Mouse (Mus musculus) gastrocnemius, postnatal 4 days (tissue): ENCODE measurements at regions not wholly inside any gene's neighbourhood (a gene's known extent, or its start where the extent isn't known, plus 50 kb on each side); places are given as distances from the start of the nearest gene placed in this dataset.
A peak's percentile ranks its signal among the peaks of the same experiment; 100 is the strongest.

Source experiments
- DNase-seq, 2 experiments: peaks; one replicate each; pipeline ENCODE4 v3.0.0; 2021 to 2022; ENCODE audit warnings: low spot score in 2 of 2, mixed read lengths in 2 of 2

DNA sequence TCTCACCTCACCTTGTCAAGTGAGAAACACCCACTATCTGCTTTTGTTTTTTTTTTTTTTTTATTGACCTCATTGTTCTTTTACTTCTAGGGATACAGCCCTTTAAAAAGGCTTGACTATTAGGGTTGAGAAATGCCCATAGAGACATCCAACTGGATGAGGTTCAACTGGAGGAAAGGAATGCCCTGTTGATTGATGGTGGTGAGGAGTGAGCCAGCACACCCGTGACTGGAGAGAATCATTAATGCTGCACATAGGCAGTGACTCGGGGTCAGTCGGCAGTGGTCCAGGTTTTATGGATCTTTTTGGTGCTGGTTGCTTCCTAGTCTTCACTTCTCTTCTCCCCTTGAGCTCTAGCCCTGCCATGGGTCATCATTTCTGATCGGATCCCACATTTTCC lies 82.9 kb upstream of the Cryz start:
- DNase-seq, result no peak

DNA sequence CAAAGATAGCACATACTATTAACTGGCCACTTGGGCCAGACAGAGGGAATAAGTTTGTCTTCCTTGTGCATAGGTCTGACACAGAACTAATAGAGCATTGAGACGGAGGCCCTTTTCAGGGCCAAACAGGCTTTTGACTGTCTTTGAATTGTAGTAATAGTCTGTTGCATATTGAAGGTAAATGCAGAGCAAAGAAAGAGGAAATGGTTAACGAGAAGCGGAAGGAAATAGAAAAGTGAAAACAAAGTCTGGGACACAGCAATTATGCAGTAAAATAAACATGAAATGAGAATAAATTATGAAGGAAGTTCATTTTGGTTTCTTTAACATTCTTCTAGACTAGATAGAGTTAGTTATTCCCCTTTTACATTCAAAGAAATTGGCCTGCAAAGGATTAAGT lies 86.4 kb upstream of the Cryz start:
- no peak for DNase-seq

DNA sequence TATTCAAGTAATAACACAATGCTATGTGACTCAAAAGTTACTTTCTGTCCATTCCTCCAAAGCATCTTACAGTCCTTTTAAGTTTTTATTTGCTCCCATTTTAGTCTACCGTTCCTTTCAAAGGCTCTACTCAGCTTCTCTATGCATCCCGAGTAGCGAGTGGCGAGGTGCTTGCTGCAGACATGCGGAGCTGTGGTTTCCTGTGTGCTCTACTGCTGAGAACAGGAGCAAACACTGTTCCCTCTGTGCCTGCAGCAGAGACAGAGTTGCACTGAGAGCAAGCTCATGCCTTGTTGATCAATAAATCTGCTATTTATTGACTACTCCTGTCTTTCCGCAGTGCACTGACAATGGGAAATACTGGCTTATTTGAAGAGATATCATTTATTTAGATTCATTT lies 87.1 kb upstream of the Cryz start:
- no peak for DNase-seq

DNA sequence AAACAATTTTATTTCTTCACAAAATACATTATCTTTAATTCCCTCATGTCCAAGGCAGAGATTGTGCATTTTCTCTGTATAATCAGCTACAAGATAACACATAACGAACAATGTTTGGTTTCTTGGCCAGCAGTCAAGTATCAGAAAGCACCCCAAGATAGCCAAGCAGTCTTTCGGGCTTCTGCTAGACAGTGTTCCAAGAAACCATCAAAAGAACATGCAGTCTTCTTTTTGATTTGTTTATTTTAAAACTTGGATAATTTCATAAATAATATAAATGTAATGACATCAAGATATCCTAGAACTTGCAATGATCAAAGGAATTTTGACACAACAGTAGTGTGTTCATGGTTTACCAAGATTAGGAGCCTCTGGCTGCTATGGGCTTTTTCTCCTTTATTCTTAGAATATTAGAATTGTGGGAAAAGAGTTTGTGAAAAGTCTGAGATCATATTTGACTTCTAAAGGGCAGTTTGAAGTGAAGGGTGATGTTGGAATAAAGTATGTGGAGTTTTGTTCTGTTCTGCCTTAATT lies 103.1 kb upstream of the Cryz start:
- DNase-seq, result no peak

DNA sequence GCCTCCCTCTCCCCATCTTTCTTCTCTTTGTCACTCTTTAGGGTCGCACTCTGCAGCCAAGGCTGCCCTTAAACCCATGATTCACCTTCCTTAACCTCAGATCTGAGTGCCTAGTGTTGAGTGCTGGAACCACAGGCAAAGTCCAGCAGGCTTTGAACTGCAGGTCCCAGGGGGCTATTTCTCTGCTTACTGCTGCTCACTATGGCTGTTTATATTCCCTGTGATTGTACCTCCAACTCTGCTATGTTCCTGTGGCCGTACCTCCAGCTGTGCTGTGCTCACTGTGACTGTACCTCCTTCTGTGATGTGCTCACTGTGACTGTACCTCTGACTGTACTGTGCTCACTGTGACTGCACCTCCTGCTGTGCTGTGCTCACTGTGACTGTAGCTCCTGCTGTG lies 124.1 kb upstream of the Cryz start:
- DNase-seq, result no peak

DNA sequence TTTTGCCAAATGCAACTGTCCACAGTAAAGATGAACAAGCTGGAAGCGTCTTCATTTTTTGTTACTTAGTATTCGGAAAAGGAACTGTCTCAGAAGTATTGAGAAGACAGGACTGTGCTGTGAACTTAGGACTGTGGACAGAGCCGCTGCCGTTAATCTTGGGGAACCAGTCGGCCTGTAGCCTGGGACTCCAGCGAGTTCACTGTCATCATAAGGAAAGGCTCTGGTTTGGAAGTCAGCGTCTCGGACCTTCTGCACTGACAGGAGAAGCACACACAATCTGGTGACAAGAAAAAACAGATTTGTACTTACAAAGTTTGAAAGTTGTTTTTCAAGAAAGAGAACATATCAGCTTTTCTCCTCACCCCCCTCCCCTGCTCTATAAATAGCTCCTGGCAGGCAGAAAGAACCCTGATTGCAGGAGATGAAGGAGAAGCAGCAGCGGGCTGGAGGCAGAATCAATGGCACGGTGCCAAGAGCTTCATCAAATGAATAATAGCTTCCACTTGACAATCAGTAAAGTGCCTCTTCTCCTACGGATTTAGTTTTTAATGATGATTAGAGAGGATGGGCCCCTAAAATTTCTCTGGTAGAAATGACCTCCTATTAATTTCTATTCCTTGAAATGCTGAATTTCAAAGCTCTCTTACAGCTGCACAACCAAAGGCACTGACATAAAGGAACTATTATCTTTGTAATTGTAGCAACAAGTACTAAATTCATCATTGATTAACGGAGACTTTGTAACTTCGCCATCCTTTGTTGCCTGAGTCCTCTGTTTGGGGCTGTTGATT lies 128.7 kb upstream of the Cryz start:
- peak in 1 of 2 experiments; percentile 36 for DNase-seq

DNA sequence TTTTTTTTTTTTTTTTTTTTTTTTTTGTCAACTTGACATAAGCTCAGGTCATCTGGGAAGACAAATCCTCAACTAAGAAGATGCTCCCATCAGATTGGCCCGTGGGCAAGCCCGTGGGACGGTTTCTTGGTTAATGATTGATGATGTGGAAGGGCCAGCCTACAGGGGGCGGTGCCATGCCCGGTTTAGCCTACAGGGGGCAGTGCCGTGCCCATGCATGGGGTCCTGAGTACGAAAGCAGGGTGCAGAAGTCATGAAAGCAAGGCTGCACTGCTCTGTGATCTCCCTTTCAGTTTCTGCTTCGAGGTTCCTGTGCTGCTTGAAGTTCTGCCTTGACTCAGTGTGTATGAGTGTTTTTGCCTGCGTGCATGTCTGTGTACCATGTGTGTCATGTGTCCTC lies 127.7 kb upstream of the Lhx8 start:
- no peak for DNase-seq

DNA sequence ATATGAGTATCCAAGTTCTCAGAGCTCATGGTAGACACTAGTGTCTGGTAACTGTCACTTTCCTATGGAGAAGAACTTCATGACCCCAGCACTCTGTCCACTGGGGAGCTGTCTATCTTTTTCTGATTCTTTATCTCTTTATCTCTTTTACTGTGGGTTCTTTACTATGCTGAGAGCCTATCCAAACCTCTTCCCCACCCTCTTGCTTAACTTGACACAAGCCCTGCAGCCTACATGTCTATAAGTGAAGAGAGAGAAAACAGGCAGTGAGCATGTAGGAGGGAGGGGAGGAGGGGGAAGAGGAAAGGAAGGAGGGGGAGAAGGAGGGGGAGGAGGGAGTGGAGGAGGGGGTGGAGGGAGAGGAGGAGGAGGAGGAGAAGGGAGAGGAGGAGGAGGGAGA lies 122.6 kb upstream of the Lhx8 start:
- no peak for DNase-seq

DNA sequence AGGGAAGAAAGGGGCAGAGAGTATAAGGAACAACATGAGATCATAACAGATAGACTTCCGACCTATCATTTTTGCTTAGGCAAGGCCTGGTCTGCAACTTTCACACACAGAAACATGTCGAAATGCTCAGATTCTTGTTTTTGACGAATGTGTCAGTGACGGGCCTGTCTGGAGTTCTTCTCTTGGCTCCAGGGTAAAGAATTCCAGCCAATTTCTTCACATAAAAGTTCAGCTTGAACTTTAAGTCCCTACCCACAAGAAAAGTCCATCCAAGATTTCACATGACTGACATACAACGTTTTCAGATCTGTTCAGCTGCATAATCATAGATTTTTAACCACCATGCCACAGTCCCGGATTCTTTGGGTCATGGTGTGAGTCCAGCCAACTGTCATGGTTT lies 122.1 kb upstream of the Lhx8 start:
- no peak for DNase-seq

DNA sequence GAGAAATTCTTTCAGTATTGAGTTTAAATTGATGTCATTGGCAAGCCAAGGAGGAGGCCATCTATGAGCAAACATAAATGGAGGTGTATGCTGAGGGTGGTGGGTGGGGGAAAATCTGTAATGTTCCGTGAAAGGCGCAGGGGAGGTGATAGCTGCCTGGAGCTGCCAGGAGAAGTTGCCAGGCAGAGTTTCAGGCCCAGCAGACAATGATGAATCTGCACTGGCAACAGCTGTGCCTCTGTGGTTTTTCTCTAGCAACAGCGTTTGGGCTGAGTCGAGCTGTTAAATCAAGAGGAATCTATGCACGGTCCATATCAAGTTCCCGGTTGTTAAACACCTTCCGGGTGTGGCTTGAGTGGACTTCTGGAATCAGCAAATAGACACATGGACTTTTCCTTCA lies 120.7 kb upstream of the Lhx8 start:
- DNase-seq, result no peak

DNA sequence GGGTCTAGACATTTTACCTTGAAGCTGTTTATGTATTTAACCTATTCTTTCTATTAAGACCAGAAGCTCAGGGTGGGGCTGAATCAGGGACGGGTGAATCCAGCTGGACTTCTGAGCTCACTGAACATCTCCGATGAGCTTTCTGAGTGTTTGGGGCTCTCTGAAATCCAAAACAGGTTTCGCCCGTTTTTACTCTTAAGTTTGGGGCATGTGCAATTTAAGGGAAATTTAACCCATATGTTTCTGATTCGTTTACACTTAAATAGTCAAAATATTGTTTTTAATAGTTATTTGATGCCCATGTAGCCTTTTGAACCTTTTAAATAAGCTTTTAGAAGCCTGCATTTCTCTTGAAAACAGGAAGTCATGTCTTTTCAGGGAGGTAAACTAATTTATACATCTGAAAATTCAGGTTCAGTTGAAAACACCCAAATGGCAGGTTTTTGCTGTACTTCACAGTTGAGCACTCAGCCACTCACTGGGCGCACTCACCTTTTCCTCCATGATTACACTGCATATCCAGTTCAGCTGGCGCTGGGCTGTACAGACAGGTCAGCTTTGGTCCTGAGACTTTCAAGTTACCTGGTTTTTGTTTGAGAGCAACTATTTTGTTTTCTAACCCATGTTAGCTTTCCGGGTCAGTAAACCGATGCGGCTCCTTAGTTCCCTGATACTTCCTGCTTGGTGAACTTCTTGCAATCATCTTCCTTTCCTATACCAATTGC lies 113.1 kb upstream of the Lhx8 start:
- no peak for DNase-seq

DNA sequence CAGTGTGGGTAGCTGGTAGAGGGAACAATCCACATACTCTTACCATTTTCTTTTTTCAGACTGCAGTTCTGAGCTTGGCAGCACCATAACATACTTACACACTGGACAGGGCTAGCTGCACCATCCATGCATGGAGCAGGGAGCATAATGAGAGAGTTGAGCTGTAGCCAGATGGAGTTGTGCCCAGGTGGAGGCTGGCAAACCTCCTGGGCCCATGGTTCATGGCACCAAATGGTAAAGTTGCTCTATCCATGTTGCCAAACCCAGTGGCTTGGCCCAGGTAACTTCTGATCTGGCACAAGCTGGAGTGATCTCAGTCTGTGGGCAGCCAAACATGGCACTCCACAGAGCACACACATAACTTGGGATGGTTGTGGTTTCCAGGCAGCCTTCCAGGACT lies 111.0 kb upstream of the Lhx8 start:
- DNase-seq, result no peak

DNA sequence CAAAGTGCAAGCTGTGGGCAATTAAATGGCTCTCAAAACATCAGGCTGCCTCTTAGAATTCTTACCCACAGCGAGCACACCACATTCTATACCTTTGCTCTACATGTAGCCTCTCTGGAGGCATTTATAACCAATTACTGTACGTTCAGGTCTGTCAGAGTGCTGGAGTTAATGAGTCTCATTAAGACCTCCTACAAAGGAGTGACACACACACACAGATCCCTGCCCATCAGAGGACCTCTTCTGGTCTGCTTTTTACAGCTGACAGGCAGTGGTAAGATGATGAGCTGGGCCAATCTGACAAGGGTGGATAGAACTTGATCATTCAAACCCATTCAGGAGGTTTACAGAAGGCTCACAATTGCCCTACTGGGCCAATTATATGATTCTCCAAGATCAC lies 110.4 kb upstream of the Lhx8 start:
- no peak for DNase-seq

DNA sequence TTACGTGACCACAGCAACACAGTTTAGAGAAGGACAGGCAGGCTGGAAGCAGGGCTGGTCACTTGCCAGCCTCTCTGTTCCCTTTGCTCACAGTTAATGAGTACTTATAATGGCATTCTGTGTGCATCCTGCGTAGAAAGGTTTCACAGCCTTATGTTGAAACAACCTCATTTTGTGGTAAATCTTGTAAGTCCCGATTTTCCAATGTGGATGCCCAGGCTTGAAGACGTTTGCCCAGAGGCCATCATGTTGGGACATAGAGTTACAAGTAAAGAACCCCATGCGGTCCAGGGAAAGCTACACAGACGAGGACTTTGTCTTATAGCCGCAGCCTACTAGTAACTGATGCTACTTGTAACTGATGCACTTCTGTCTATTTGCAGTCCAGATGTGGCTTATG lies 100.4 kb upstream of the Lhx8 start:
- DNase-seq, result no peak

DNA sequence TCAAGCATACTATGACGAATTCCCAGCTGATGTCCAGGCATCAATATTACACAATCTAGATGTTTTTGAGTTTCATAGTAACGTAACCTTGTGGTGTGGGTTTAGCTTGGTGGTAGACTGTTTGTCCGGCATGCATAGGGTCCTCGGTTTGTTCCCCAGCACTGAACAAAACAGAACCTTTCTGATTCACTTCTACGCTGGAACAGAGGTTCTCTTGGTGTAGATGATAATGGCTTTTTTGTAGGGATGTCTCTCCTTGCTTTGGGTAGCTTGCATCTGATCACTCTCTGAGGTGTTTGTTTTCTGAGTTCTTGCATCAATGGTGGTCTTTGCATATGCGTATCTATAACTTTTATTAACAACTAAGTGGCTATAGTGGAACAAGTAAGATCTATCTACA lies 99.2 kb upstream of the Lhx8 start:
- no peak for DNase-seq

DNA sequence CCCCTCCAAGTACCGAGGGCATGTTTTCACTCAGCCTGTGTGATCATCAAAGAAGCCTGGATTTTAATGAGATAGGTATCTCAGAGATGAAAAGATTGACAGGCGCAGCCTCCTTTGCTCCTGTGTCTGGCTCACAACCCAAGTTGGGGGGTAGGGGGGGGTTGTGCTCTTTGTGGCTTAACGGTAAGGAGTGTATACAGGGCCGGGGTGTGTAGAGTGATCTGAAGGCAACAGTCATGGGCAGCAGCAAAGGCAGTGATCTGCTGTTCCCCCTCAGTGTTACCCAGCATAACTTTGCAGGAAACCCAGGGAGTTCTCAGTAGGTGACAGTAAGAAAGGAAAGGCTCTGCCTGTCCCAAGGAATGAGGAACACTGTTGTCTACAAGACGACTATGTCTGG lies 94.1 kb upstream of the Lhx8 start:
- DNase-seq, result no peak

DNA sequence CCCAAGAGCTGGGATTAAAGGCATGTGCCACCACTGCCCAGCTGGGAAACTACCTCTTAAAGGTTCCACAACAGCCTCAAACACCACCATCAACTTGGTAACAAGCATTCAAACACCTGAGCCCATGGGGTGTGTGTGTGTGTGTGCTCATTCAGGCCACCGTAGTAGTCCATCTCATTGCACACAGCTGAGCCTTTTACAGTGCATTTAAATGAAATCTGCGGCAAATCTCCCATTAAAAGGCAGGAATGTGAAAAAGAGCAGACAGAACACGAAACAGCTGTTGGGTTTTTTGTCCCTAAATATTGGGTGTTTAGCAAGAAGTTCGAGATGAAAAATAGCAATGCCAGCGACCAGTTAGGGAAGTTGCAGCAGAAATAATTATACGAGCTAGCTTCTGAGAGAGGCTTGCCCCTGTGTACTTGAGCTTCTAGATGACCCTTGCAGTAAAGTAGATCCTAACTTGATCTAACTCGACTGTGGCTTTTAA lies 91.0 kb upstream of the Lhx8 start:
- DNase-seq, result no peak

DNA sequence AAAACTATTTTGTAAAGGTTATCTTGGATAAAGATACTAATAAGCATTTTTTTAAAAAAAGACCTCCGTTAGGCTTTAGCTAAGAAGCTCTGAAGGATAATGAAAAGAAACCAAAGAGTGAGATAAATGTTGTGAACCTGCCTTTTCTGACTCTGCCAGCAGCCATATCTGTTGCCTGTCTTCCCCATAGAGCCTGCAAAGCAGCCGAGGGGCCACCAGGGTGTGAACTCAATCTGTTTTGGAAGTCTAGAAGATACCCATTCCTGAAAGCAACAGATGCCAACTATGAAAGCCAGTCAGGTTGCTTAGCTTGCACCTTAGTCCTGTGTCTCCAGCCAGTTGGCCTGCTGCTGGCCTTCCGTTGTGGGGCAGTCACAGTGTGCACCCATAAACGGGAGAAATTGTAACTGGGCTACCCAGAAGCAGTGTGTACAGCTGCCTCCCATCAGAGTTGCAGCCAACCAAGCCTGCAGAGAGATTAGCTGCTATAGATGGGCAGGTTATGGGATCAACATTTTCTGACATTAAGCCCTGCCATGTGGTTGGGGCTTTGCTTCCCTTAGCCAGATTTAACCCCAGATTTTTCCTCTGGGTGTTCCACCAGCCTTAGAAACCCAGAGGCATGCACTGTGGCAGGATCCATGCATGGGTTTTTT lies 87.8 kb upstream of the Lhx8 start:
- DNase-seq, result no peak

DNA sequence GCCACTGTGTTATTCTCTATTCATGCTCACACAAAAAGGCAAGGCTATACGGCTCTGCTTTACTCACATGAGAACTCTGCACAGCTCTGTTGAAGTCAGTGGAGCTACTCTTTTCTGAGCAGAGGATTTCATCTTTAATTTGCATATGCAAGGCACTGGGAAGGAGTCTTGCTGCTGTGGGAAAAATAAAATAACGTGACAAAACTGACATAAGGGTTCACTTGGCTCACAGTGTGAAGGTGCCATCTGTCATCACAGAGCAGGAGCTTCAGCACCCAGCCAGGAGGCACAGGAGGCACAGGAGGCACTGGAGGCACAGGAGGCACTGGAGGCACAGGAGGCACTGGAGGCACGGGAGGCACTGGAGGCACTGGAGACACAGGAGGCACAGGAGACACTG lies 83.9 kb upstream of the Lhx8 start:
- no peak for DNase-seq

DNA sequence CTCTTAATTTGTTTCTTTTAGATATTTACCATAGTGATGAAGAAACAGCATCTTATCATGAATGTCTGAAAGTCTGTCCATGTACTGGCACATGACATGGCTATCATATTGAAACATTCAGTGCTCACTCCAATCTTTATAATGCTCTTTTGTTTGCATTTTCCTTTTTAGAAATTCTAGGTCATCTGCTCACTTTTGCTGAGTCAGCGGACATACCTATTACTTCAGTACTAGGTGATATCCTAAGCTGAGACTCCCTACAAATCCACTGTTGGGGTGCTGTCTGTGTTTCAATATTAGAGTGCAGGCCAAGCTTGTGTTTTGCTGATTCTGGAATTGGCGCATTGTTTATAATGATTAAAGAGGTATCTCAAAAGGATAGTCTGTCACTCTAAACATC lies 79.8 kb upstream of the Lhx8 start:
- no peak for DNase-seq

DNA sequence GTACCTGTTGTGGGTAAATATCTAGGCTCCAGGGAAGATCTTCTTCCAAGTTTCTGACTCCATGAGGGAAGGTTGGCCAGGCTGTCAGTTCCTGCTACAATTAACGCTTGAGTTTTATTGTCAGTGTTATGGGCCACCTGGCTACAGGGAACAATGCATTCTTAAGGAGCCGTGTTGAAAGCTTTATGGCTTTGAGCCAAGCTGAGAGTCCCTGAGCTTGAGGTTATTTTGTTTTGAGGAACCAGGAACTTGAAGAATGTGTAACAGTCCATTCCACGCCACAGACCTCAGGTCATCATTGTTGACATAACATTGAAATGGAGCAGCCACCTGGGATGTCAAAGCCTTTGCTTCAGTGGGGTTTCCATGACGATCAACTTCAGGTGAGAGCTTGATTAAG lies 71.6 kb upstream of the Lhx8 start:
- no peak for DNase-seq

DNA sequence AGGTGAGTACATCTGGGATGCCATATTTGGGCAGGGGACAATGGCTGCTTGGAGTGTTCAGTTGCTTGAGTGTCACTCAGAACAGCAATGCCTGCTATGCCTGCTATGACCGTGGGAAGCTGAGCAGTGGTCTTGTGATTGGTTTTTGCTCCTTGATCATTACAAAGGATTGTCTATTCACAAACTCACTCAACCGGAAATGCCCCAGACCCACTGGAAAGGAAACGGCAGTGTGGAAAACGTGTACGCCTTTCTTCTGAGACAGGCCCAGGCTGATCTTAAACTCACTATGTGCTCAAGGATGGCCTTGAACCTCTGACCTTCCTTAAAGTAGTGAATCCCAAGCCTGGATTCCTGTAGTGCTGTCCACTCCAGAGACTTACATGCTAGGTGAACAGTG lies 63.2 kb upstream of the Lhx8 start:
- no peak for DNase-seq
